Comparison of ENCODE assay signal across 21 mouse cellular contexts in genomic region chr6:31598349-31598911, GRCm38 (mm10). TPM values are rescaled to one million over a fixed set of nuclear protein-coding genes. Genes with fewer than 3 reads are reported as not detected.
A peak's percentile ranks its signal among the peaks of the same experiment; 100 is the strongest.
DNase-seq lines count a peak whose midpoint lies in the region; ATAC-seq and TF ChIP-seq lines count a peak whose summit lies in the region.
"Had no signal": no experiment of that assay in that cellular context is flagged by ENCODE, and none has a peak within 500 bp of the region (broad histone marks: within the 10 kb centered on the region; RNA-seq: fewer than 3 reads in every experiment).

No protein-coding gene starts in this region.

- H3K27ac ChIP-seq in kidney, adult 2 months (ENCODE audit: insufficient read depth, low read depth, low read length): no peak overlapping the region
- H3K27ac ChIP-seq in midbrain, embryonic 11.5 days (ENCODE audit: low read depth, low read length): no peak overlapping the region
- H3K27ac ChIP-seq in midbrain, embryonic 14.5 days (replicated peaks; ENCODE audit: low read depth, low read length): no peak overlapping the region
- H3K27ac ChIP-seq in liver, embryonic 13.5 days: peak overlapping the region; percentile 39
- H3K27ac ChIP-seq in hindbrain, embryonic 16.5 days (ENCODE audit: low read depth, low read length): no peak overlapping the region
- H3K27ac ChIP-seq: embryonic facial prominence, embryonic 13.5 days; limb, embryonic 15.5 days; midbrain, embryonic 15.5 days had no signal

- TF ChIP-seq POLR2A in kidney, adult 2 months (IDR thresholded peaks at IDR 0.05; ENCODE audit: low read depth, low read length): no peak

- peak; percentile 36 for DNase-seq in kidney, adult 2 months
- no peak for DNase-seq in kidney, adult 18-20 months
- peak; percentile 77 for DNase-seq in midbrain, embryonic 11.5 days (ENCODE audit: low spot score, missing footprints)
- DNase-seq in midbrain, embryonic 14.5 days: no peak
- no peak for DNase-seq in liver, embryonic 13.5 days
- DNase-seq in right cerebral cortex, postnatal 25 days: no peak
- DNase-seq: adrenal gland, adult 8-10 months; cerebellum, adult 9-10 months; gastrocnemius, postnatal 10 days; heart, adult 11 months; heart, postnatal 36 days; spleen, adult 18-20 months had no signal

- peaks cover 2% of the 10 kb centered on the region for H3K4me1 ChIP-seq in kidney, adult 2 months (ENCODE audit: control insufficient read depth, insufficient read depth, low read length)
- H3K4me1 ChIP-seq in midbrain, embryonic 11.5 days (ENCODE audit: control insufficient read depth, insufficient read depth, low read length): peaks cover 26% of the 10 kb centered on the region
- peaks cover 22% of the 10 kb centered on the region for H3K4me1 ChIP-seq in midbrain, embryonic 14.5 days (ENCODE audit: control insufficient read depth, insufficient read depth, low read length)
- peaks cover 85% of the 10 kb centered on the region for H3K4me1 ChIP-seq in liver, embryonic 13.5 days (replicated peaks)
- H3K4me1 ChIP-seq in hindbrain, embryonic 16.5 days (ENCODE audit: control insufficient read depth, insufficient read depth, low read depth, low read length): peaks cover 19% of the 10 kb centered on the region

- H3K4me2 ChIP-seq in midbrain, embryonic 11.5 days: no peak overlapping the region
- H3K4me2 ChIP-seq in midbrain, embryonic 14.5 days (ENCODE audit: low read length): no peak overlapping the region
- 0 out of 2 replicates have a peak overlapping the region, but pooled peaks have one; percentile 13 for H3K4me2 ChIP-seq in liver, embryonic 13.5 days
- H3K4me2 ChIP-seq in hindbrain, embryonic 16.5 days (ENCODE audit: low read length): no peak overlapping the region
- H3K4me2 ChIP-seq: embryonic facial prominence, embryonic 13.5 days; hindbrain, embryonic 15.5 days; limb, embryonic 15.5 days; midbrain, embryonic 15.5 days; neural tube, embryonic 15.5 days had no signal

- ATAC-seq in midbrain, embryonic 11.5 days (ENCODE audit: low FRiP score): no peak
- ATAC-seq in midbrain, embryonic 14.5 days (ENCODE audit: low FRiP score, low TSS enrichment): no peak
- ATAC-seq in liver, embryonic 13.5 days (ENCODE audit: low read depth): peak; percentile 65
- ATAC-seq in hindbrain, embryonic 16.5 days: no peak
- ATAC-seq: intestine, embryonic 16.5 days; midbrain, embryonic 15.5 days; Patski had no signal

- H3K27me3 ChIP-seq in kidney, adult 2 months (replicated peaks; ENCODE audit: control insufficient read depth, insufficient read depth, low read length): no peaks in the 10 kb centered on the region
- no peaks in the 10 kb centered on the region for H3K27me3 ChIP-seq in midbrain, embryonic 11.5 days (ENCODE audit: control insufficient read depth, insufficient read depth, low read length)
- no peaks in the 10 kb centered on the region for H3K27me3 ChIP-seq in midbrain, embryonic 14.5 days (ENCODE audit: control insufficient read depth, insufficient read depth, low read length)
- H3K27me3 ChIP-seq in liver, embryonic 13.5 days: no peaks in the 10 kb centered on the region
- H3K27me3 ChIP-seq in hindbrain, embryonic 16.5 days (replicated peaks; ENCODE audit: control insufficient read depth, insufficient read depth, low read length): no peaks in the 10 kb centered on the region
- H3K27me3 ChIP-seq: embryonic facial prominence, embryonic 13.5 days; hindbrain, embryonic 15.5 days; limb, embryonic 15.5 days; midbrain, embryonic 15.5 days; neural tube, embryonic 15.5 days; Patski had no signal

- TF ChIP-seq CTCF in kidney, adult 2 months (conservative IDR thresholded peaks at IDR 0.05; ENCODE audit: insufficient read depth, insufficient read length, low read depth, low read length): no peak

- no peaks in the 10 kb centered on the region for H3K36me3 ChIP-seq in kidney, adult 2 months (ENCODE audit: control insufficient read depth, insufficient read depth, low read length)
- no peaks in the 10 kb centered on the region for H3K36me3 ChIP-seq in midbrain, embryonic 11.5 days (ENCODE audit: control insufficient read depth, insufficient read depth, low read length)
- no peaks in the 10 kb centered on the region for H3K36me3 ChIP-seq in midbrain, embryonic 14.5 days (ENCODE audit: control insufficient read depth, insufficient read depth, low read length)
- no peaks in the 10 kb centered on the region for H3K36me3 ChIP-seq in liver, embryonic 13.5 days
- H3K36me3 ChIP-seq in hindbrain, embryonic 16.5 days (ENCODE audit: control insufficient read depth, insufficient read depth, low read length): no peaks in the 10 kb centered on the region
- H3K36me3 ChIP-seq: embryonic facial prominence, embryonic 13.5 days; hindbrain, embryonic 15.5 days; limb, embryonic 15.5 days; midbrain, embryonic 15.5 days; neural tube, embryonic 15.5 days had no signal

- no peaks in the 10 kb centered on the region for H3K9me3 ChIP-seq in midbrain, embryonic 11.5 days (ENCODE audit: control insufficient read depth, low read length)
- no peaks in the 10 kb centered on the region for H3K9me3 ChIP-seq in midbrain, embryonic 14.5 days (ENCODE audit: control insufficient read depth, low read length)
- no peaks in the 10 kb centered on the region for H3K9me3 ChIP-seq in liver, embryonic 13.5 days (replicated peaks)
- no peaks in the 10 kb centered on the region for H3K9me3 ChIP-seq in hindbrain, embryonic 16.5 days (ENCODE audit: control insufficient read depth, low read length)
- H3K9me3 ChIP-seq: embryonic facial prominence, embryonic 13.5 days; hindbrain, embryonic 15.5 days; limb, embryonic 15.5 days; midbrain, embryonic 15.5 days; neural tube, embryonic 15.5 days had no signal

- WGBS in kidney, adult 2 months: 65% methylated on average over 6 of the region's 6 CpGs
- WGBS in midbrain, embryonic 11.5 days: 80% methylated on average over 6 of the region's 6 CpGs
- WGBS in midbrain, embryonic 14.5 days: 77% methylated on average over 6 of the region's 6 CpGs
- 12% methylated on average over 6 of the region's 6 CpGs for WGBS in liver, embryonic 13.5 days (ENCODE audit: insufficient replicate concordance)
- 77% methylated on average over 6 of the region's 6 CpGs for WGBS in hindbrain, embryonic 16.5 days

- H3K4me3 ChIP-seq in kidney, adult 2 months (ENCODE audit: insufficient read depth, low read depth, low read length): no peak overlapping the region
- H3K4me3 ChIP-seq in midbrain, embryonic 11.5 days (ENCODE audit: low read depth, low read length): no peak overlapping the region
- no peak overlapping the region for H3K4me3 ChIP-seq in midbrain, embryonic 14.5 days (replicated peaks; ENCODE audit: low read depth, low read length)
- no peak overlapping the region for H3K4me3 ChIP-seq in liver, embryonic 13.5 days (replicated peaks)
- no peak overlapping the region for H3K4me3 ChIP-seq in hindbrain, embryonic 16.5 days (ENCODE audit: low read length)
- H3K4me3 ChIP-seq: embryonic facial prominence, embryonic 13.5 days; hindbrain, embryonic 15.5 days; limb, embryonic 15.5 days; midbrain, embryonic 15.5 days; myocyte; neural tube, embryonic 15.5 days had no signal

- no peak overlapping the region for H3K9ac ChIP-seq in midbrain, embryonic 11.5 days (ENCODE audit: low read length)
- no peak overlapping the region for H3K9ac ChIP-seq in midbrain, embryonic 14.5 days (replicated peaks; ENCODE audit: low read length)
- no peak overlapping the region for H3K9ac ChIP-seq in liver, embryonic 13.5 days
- H3K9ac ChIP-seq in hindbrain, embryonic 16.5 days (ENCODE audit: low read depth, low read length): no peak overlapping the region
- H3K9ac ChIP-seq: embryonic facial prominence, embryonic 13.5 days; hindbrain, embryonic 15.5 days; limb, embryonic 15.5 days; midbrain, embryonic 15.5 days; neural tube, embryonic 15.5 days had no signal

RNA-seq across cellular contexts. Expression of gene Podxl, which starts 34.6 kb away (rescaled TPM):
- polyA plus RNA-seq in kidney, adult 2 months (2012; rRNA removed): 137 and 149 TPM in 2 replicates
- polyA plus RNA-seq in midbrain, embryonic 11.5 days (2014; fragmentation: Nextera tagmentation; extraction: Ambion mirVana): 10.8 and 13.2 TPM in 2 replicates
- polyA plus RNA-seq in midbrain, embryonic 14.5 days (2014; fragmentation: Nextera tagmentation; extraction: Ambion mirVana): 6.7 and 10.3 TPM in 2 replicates
- polyA plus RNA-seq in liver, embryonic 13.5 days (2015; fragmentation: Nextera tagmentation; extraction: Ambion mirVana): 10.9 and 13.5 TPM in 2 replicates
- 8.3 and 11.3 TPM in 2 replicates for polyA plus RNA-seq in hindbrain, embryonic 16.5 days (2015; fragmentation: Nextera tagmentation; extraction: Ambion mirVana)

Comparison
In these comparisons a context has a peak if more than half of its experiments do, and no peak if none do; other contexts are left out.
1. DNase-seq: peak in kidney, adult 2 months (single experiment) and midbrain, embryonic 11.5 days (single experiment); none in kidney, adult 18-20 months (single experiment), midbrain, embryonic 14.5 days (single experiment), liver, embryonic 13.5 days (single experiment) and right cerebral cortex, postnatal 25 days (single experiment).